Mouse (Mus musculus) layer of hippocampus, adult 8-10 months (tissue): ENCODE results near the gene Eml6. TPM values are rescaled to one million over a fixed set of nuclear protein-coding genes. Genes with fewer than 3 reads are reported as not detected.
"Not testable (repeated sequence)": the region's sequence is repeated elsewhere in the genome, so short reads cannot be mapped to it uniquely, and the experiment has no call there.

Experiments
- DNase-seq, 2 experiments: peaks; one replicate each; pipeline ENCODE4 v3.0.0; 2022; ENCODE audit warnings: low spot score in 2 of 2
- total RNA-seq, 4 experiments: library from RNA; stranded (reverse); gene quantifications; 2 replicates each; pipeline ENCODE4 v1.2.4; 2022

Gene Eml6
- total RNA-seq: 10 to 100 TPM; 19.4 to 32.4 (median 25.4) TPM

DNA sequence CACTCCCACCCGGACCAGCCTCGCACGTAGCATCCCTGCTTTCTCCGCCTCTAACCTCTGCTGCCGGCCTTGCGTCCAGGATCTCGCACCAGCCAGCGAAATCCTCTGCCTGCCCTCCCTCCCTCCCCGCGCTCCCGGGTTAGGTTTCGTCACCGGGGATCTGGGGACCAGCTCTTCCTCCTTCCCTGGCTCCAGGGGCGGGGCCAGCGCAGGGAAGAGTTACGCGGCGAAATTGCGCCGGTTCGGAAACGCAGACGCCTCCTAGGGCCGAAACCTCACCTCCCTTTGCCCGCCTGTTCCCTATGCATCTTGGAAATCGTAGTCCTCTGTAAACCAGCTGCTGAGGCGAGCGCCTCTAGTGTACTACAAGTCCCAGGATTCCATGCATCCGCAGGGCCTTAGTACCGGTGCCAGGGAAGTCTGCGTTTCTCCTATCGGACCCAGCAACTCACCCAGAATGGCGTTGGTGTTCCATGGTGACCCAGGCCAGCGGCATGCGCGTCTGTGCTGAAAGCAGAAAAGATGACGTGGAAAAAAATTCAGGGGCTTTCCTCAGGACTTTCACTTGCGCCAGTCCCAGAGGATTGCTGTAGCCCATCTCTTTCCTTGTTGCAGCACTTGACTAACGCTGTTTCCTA lies at the start of gene Eml6:
Gene Eml6 (minus strand): TSS at position 199 of the 638 bp plus-strand sequence.
- peak; percentile 97 to 98 for DNase-seq

DNA sequence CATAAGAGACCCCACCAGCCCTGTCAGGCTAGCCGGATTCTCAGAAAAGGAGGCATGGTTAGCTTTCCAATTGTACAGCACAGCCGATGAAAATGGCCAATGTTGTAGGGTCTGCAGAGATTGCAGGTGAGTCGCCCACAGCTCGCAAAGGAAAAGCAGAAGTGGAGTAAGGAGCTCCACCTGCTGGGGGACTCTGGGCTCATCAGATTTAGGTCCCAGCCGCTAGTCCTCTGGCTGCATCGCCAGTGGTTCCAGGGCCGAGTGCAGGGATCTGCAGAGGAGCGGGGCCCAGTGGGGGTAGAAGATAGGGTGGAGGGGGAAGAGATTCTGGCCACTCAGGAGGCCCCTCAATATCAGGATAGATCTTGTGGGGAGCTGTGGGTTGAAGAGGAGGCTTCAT lies 31.5 kb upstream of the Eml6 start:
- DNase-seq: no peak

- DNase-seq: no peak
Observed at GRCm38 (mm10) chr11:30025144-30025543, 689 bp downstream of the Eml6 start.

GRCm38 (mm10) chr11:30024261-30025071 lies 1.4 kb downstream of the Eml6 start:
- peak; percentile 34 to 40 for DNase-seq

GRCm38 (mm10) chr11:29986257-29986656 lies 39.6 kb downstream of the Eml6 start:
- no peak for DNase-seq

GRCm38 (mm10) chr11:29968874-29969273 lies 57.0 kb downstream of the Eml6 start:
- DNase-seq: no peak

- DNase-seq: no peak
Observed at GRCm38 (mm10) chr11:29959366-29959765, 66.5 kb downstream of the Eml6 start.

- no peak for DNase-seq
Observed at GRCm38 (mm10) chr11:29944661-29945060, 81.2 kb downstream of the Eml6 start.

DNA sequence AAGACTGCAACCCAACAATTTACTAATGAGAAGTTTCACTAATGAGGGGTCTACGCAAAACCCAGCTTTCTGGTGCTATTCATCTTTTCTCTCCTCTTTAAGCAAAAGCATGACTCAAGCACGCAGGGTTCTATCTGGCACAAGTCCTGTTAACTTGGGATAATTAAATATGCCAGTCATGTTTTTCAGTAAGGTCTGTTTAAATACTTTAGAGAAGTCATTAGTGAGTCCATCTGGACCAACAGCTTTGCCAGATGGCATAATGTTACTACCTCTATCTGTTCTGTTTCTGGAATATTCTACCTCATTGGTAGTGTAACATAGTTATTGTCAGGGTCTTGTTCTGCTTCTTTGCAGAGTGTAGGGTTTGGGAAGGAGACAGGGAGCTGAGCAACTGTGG lies 101.5 kb downstream of the Eml6 start:
- peak; percentile 68 to 76 for DNase-seq

DNA sequence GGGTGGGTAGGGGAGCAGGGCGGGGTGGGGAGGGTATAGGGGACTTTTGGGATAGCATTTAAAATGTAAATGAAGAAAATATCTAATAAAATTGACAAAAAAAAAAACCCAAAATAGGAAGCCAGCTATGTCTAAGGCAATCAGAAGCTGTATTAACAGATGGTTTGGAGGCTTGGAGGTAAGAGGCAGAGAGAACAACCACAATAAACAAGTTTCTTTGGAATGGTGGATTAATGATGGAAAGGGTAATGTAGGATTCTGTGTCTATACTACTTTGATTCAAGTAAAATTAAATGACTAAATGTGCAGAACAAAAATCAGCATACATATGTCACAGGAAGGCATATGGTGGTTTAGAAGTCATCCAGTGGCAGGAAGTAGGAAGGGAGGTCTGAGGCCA lies 102.0 kb downstream of the Eml6 start:
- DNase-seq: no peak

- DNase-seq: no peak
Observed at GRCm38 (mm10) chr11:29913180-29913579, 112.7 kb downstream of the Eml6 start.

DNA sequence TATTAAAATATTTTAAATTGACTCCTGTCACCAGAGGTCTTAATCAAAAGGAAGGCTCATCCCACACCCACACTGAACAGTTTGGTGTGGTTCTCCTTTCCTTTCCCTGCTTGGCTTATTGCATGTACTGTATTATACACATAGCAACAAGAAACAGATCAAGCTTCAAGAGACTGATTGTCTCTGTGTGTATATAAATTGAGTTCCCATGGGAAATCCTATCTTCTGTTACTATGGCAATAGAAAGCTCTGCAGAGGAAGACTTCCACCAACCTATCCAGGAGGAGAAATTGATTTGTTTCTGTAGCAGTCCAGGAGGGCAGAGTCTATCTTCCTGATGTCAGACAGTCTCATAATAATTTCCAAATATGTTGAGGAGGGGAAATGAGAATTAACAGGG lies 116.5 kb downstream of the Eml6 start:
- no peak for DNase-seq

- peak; percentile 32 to 59 for DNase-seq
Observed at GRCm38 (mm10) chr11:29885160-29885559, 140.7 kb downstream of the Eml6 start.

DNA sequence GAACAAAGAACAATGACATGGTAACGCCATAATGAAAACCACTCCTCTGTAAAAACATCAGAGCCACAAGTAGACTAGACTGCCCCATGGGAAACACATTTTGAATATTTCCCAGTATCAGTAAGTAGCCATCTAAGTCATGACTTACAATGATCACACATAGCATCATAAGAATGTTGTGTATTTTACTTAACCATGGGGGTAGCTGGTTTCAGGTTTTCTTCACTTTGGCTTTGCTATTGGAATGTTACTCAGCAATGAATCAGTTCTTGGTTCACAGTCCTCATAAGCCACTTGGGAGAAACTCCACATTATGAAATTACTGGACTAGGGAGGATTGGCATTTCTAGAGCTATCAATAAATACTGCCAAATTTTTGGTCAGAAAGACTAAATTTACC lies 141.5 kb downstream of the Eml6 start:
- no peak for DNase-seq

DNA sequence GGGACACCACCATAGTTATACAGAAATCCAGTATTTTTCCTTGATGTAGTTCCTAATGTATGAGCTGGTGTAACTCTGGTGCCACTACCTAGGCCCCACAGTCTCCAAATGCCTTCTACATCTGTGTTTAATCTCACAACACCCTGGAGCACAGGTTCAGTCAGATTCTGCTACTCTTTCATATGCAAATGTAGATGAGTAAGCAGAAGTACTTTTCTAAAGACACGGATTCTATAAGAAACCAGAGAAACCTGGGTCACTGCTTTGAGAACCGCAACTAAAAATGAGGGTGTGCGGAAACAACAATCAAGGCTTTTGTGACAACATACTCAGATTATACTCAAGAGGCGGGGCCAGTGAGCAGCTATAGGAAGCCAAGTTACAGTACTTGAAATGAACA lies 142.8 kb downstream of the Eml6 start:
- DNase-seq: no peak

GRCm38 (mm10) chr11:29879641-29880040 lies 146.2 kb downstream of the Eml6 start:
- DNase-seq: no peak

DNA sequence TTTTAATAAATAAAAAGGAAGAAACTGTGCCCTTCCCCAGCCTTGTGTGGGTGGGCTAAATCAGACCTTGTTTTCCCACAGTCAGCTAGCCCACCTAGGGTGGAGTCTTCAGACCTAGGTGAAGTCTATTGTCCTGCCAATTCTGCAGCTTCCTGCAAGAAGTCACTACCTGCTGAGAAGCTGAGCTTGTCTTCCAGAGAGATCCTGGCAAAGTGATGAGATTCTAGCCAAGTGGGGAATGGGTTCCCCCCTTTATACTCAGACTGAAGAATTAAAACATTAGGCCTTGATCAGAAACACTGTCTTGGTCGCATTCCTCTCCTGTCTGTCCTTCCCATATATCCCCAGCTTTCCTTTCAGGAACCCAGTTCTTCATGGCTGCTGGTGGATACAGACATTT lies 147.9 kb downstream of the Eml6 start:
- DNase-seq: no peak

DNA sequence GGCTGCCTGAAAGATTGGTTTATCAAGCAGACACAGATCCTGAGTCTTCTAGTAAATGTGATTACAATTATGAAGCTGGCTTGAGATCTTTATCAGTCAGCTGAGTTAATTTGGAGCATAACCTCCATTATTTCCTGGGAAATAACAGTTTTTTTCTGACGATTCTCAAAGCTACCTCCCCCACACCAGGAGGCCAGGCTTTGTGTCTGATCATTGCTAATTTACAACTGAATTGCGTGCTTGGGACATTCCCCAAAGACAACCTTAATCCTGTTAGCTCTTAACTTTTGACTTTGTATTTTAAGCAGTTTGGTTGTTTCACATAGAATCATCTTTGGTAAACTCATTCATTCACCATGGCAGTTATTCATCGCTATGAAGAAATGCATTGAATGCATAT lies 148.6 kb downstream of the Eml6 start:
- no peak for DNase-seq

DNA sequence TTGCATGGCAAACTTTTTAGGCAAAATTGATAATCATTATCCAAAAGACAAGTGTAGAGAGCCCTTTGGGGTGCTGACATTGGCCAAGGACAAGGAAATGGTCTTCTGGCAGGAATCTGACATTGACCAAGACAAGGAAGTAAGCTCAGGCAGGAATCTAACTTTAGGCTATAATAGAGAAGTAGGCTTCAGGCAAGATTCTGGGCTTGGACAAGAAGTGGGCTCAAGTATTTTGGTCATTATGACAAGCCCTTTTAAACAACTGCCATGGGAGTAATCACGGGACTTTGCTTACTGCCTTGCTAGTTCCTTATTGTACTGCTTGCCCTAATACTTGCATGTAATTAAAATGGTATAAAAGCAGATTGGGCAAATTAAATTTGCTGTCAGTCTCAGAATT lies 151.1 kb downstream of the Eml6 start:
- not testable (repeated sequence) for DNase-seq

- no peak for DNase-seq
Observed at GRCm38 (mm10) chr11:29870174-29870573, 155.7 kb downstream of the Eml6 start.

GRCm38 (mm10) chr11:29864269-29864668 lies 161.6 kb downstream of the Eml6 start:
- no peak for DNase-seq

DNA sequence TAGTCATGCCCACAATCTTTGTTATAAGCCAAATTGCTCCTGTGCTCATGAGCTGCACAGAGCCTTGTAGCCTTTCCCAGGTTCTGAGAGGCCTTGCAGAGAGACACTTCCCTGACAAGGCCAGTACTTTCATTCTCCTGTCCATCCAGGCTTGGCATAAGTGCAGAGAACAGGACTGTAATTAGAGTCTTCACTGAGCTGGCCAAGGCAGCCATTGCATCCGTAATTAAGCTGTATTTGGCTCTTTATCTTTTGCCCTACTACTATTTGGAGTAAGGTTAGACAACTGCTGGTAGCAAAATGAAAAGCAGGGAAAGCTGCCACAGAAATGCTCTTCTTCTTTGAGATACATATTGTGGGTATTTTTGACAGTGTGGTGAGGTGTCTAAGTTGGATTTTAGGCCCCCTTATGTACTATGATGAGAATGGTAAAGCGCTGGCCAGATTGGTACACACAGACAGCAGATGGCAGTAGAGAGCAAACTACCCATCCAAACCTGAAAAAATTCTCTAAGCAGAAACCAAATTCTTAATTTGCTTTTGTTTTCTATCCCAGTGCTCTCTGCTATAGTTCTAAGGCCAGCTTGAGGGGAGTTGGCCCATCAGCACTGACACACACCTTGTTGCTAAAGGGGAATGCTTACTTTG lies 164.0 kb downstream of the Eml6 start:
- DNase-seq: peak in 1 of 2 experiments; percentile 41
